Comparison of ENCODE assay signal across 32 mouse cellular contexts in the genomic region with DNA sequence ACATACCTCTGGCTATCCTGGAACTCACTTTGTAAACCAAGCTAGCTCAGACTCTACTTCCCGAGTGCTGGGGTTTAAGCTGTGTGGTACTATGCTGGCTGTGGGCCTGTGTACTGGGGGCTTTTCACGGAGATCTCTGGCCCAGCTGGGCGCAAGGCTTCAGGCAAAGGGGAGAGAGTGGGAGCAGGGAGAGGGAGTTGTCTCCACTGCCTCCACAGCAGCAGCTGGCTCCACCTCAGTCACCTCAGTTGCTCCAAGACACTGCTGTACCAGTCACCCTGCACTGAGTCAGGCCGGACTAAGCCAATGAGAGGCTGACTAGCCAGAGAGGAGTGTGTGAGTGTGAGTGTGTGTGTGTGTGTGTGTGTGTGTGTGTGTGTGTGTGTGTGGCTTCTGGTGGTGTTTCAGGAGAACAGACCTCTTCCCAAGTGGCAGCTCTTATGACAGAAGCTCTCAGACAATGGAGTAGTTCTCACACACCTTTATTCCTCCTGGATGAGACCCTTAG. TPM values are rescaled to one million over a fixed set of nuclear protein-coding genes. Genes with fewer than 3 reads are reported as not detected.
DNase-seq lines count a peak whose midpoint lies in the region; ATAC-seq lines count a peak whose summit lies in the region.
"Had no signal": no experiment of that assay in that cellular context is flagged by ENCODE, and none has a peak within 500 bp of the region (broad histone marks: within the 10 kb centered on the region; RNA-seq: fewer than 3 reads in every experiment).

No protein-coding gene starts in this region.

- H3K4me1 ChIP-seq in heart, embryonic 10.5 days, result 0 out of 2 replicates have a peak, but pooled peaks cover 12% of the 10 kb centered on the region
- peaks cover 4% of the 10 kb centered on the region for H3K4me1 ChIP-seq in heart, embryonic 12.5 days (replicated peaks)
- peaks cover 41% of the 10 kb centered on the region for H3K4me1 ChIP-seq in liver, embryonic 13.5 days (replicated peaks)
- H3K4me1 ChIP-seq in liver, embryonic 11.5 days (replicated peaks; ENCODE audit: control insufficient read depth, insufficient read depth, low read length), result peaks cover 7% of the 10 kb centered on the region; the same call in 1 of the 2 replicates
- H3K4me1 ChIP-seq: midbrain, embryonic 15.5 days had no signal

- 0 out of 2 replicates have a peak overlapping the region, but pooled peaks have one; percentile 10 for H3K27ac ChIP-seq in heart, embryonic 10.5 days
- H3K27ac ChIP-seq in heart, embryonic 12.5 days (ENCODE audit: poor library complexity, severe bottlenecking), result no peak overlapping the region
- no peak overlapping the region for H3K27ac ChIP-seq in liver, embryonic 13.5 days
- H3K27ac ChIP-seq in liver, embryonic 11.5 days (ENCODE audit: low read depth, low read length), result no peak overlapping the region
- H3K27ac ChIP-seq: embryonic facial prominence, embryonic 10.5 days; embryonic facial prominence, embryonic 15.5 days; hindbrain, embryonic 13.5 days; kidney, embryonic 15.5 days; layer of hippocampus, adult 2 months; left cerebral cortex, adult 2 months; macrophage; midbrain, embryonic 10.5 days; midbrain, embryonic 15.5 days had no signal

- DNase-seq in heart, embryonic 10.5 days (ENCODE audit: low spot score), result peak; percentile 57
- no peak for DNase-seq in liver, embryonic 13.5 days
- DNase-seq in liver, embryonic 11.5 days (ENCODE audit: low spot score), result no peak
- peak; percentile 1 for DNase-seq in urinary bladder, postnatal 14 days (ENCODE audit: low spot score)
- DNase-seq in urinary bladder, postnatal 25 days (ENCODE audit: low spot score), result no peak
- DNase-seq in adrenal gland, postnatal 36 days, result no peak
- DNase-seq: adrenal gland, adult 2 months; cerebellum, adult 8-10 months; cerebellum, postnatal 25 days; heart, postnatal 4 days; kidney, adult 18-20 months; kidney, postnatal 36 days; lung, adult 2 months; lung, postnatal 10 days; right cerebral cortex, postnatal 4 days had no signal

- no peak overlapping the region for H3K4me2 ChIP-seq in heart, embryonic 12.5 days
- no peak overlapping the region for H3K4me2 ChIP-seq in liver, embryonic 13.5 days
- no peak overlapping the region for H3K4me2 ChIP-seq in liver, embryonic 11.5 days
- H3K4me2 ChIP-seq: embryonic facial prominence, embryonic 15.5 days; hindbrain, embryonic 13.5 days; kidney, embryonic 15.5 days; midbrain, embryonic 15.5 days had no signal

- H3K36me3 ChIP-seq in heart, embryonic 10.5 days, result peaks cover 13% of the 10 kb centered on the region; the same call in 1 of the 2 replicates
- H3K36me3 ChIP-seq in heart, embryonic 12.5 days, result peaks cover 6% of the 10 kb centered on the region
- H3K36me3 ChIP-seq in liver, embryonic 13.5 days, result peaks cover under 1% of the 10 kb centered on the region; the same call in 1 of the 2 replicates
- no peaks in the 10 kb centered on the region; the same call in 1 of the 2 replicates for H3K36me3 ChIP-seq in liver, embryonic 11.5 days (ENCODE audit: control insufficient read depth, insufficient read depth, low read length)
- H3K36me3 ChIP-seq: embryonic facial prominence, embryonic 15.5 days; hindbrain, embryonic 13.5 days; kidney, embryonic 15.5 days; midbrain, embryonic 15.5 days had no signal

- H3K9me3 ChIP-seq in heart, embryonic 10.5 days, result no peaks in the 10 kb centered on the region
- peaks cover 3% of the 10 kb centered on the region; the same call in 1 of the 2 replicates for H3K9me3 ChIP-seq in heart, embryonic 12.5 days (replicated peaks)
- H3K9me3 ChIP-seq in liver, embryonic 13.5 days (replicated peaks), result no peaks in the 10 kb centered on the region
- no peaks in the 10 kb centered on the region; the same call in 1 of the 2 replicates for H3K9me3 ChIP-seq in liver, embryonic 11.5 days (ENCODE audit: control insufficient read depth, low read length)
- H3K9me3 ChIP-seq: embryonic facial prominence, embryonic 10.5 days; embryonic facial prominence, embryonic 15.5 days; hindbrain, embryonic 13.5 days; kidney, embryonic 15.5 days; midbrain, embryonic 10.5 days; midbrain, embryonic 15.5 days had no signal

- H3K27me3 ChIP-seq in heart, embryonic 10.5 days (ENCODE audit: insufficient read depth, poor library complexity, severe bottlenecking), result no peaks in the 10 kb centered on the region
- no peaks in the 10 kb centered on the region for H3K27me3 ChIP-seq in heart, embryonic 12.5 days (replicated peaks)
- no peaks in the 10 kb centered on the region for H3K27me3 ChIP-seq in liver, embryonic 13.5 days
- no peaks in the 10 kb centered on the region for H3K27me3 ChIP-seq in liver, embryonic 11.5 days (replicated peaks; ENCODE audit: control insufficient read depth, insufficient read depth, low read length)
- H3K27me3 ChIP-seq: CH12.LX; embryonic facial prominence, embryonic 15.5 days; hindbrain, embryonic 13.5 days; kidney, embryonic 15.5 days; midbrain, embryonic 15.5 days had no signal

- H3K4me3 ChIP-seq in heart, embryonic 10.5 days, result no peak overlapping the region
- no peak overlapping the region for H3K4me3 ChIP-seq in heart, embryonic 12.5 days
- no peak overlapping the region for H3K4me3 ChIP-seq in liver, embryonic 13.5 days (replicated peaks)
- no peak overlapping the region for H3K4me3 ChIP-seq in liver, embryonic 11.5 days (ENCODE audit: low read depth, low read length)
- H3K4me3 ChIP-seq: embryonic facial prominence, embryonic 10.5 days; embryonic facial prominence, embryonic 15.5 days; hindbrain, embryonic 13.5 days; kidney, embryonic 15.5 days; layer of hippocampus, adult 2 months; left cerebral cortex, adult 2 months; midbrain, embryonic 10.5 days; midbrain, embryonic 15.5 days had no signal

- 85% methylated on average over 4 of the region's 4 CpGs for WGBS in heart, embryonic 10.5 days
- WGBS in heart, embryonic 12.5 days, result 81% methylated on average over 4 of the region's 4 CpGs
- 79% methylated on average over 4 of the region's 4 CpGs for WGBS in liver, embryonic 13.5 days (ENCODE audit: insufficient replicate concordance)
- WGBS in liver, embryonic 11.5 days, result 79% methylated on average over 4 of the region's 4 CpGs

- ATAC-seq in heart, embryonic 12.5 days (ENCODE audit: insufficient number of reproducible peaks, low FRiP score), result no peak
- ATAC-seq in liver, embryonic 13.5 days (ENCODE audit: low read depth), result no peak
- ATAC-seq in liver, embryonic 11.5 days (replicated peaks; ENCODE audit: low FRiP score), result no peak
- ATAC-seq: activated CD4-positive, CD25-positive, alpha-beta regulatory T cell, adult 4 months; forebrain, embryonic 16.5 days; midbrain, embryonic 15.5 days had no signal

- no peak overlapping the region for H3K9ac ChIP-seq in heart, embryonic 12.5 days
- peak overlapping the region; percentile 44; the same call in 1 of the 2 replicates for H3K9ac ChIP-seq in liver, embryonic 13.5 days
- no peak overlapping the region for H3K9ac ChIP-seq in liver, embryonic 11.5 days (ENCODE audit: low read depth, low read length)
- H3K9ac ChIP-seq: embryonic facial prominence, embryonic 15.5 days; hindbrain, embryonic 13.5 days; kidney, embryonic 15.5 days; midbrain, embryonic 15.5 days had no signal

RNA-seq across cellular contexts. Expression of gene Hmgb2, which starts 4.1 kb away (rescaled TPM):
- polyA plus RNA-seq in heart, embryonic 10.5 days (2016; fragmentation: Nextera tagmentation; extraction: Ambion mirVana), result 284 and 384 TPM in 2 replicates
- 346 and 354 TPM in 2 replicates for polyA plus RNA-seq in heart, embryonic 12.5 days (2016; fragmentation: Nextera tagmentation; extraction: Ambion mirVana)
- 404 and 474 TPM in 2 replicates for polyA plus RNA-seq in liver, embryonic 13.5 days (2015; fragmentation: Nextera tagmentation; extraction: Ambion mirVana)
- polyA plus RNA-seq in liver, embryonic 11.5 days (2014; fragmentation: Nextera tagmentation; extraction: Ambion mirVana), result 539 and 542 TPM in 2 replicates
- total RNA-seq in adrenal gland, postnatal 36 days (2021), result 10 to 100 TPM; 15.0 to 24.7 TPM

RNA-seq across cellular contexts. Expression of gene Sap30, which starts 19.9 kb away (rescaled TPM):
- polyA plus RNA-seq in heart, embryonic 10.5 days (2016; fragmentation: Nextera tagmentation; extraction: Ambion mirVana), result 45.3 and 66.4 TPM in 2 replicates
- 61.0 and 66.5 TPM in 2 replicates for polyA plus RNA-seq in heart, embryonic 12.5 days (2016; fragmentation: Nextera tagmentation; extraction: Ambion mirVana)
- polyA plus RNA-seq in liver, embryonic 13.5 days (2015; fragmentation: Nextera tagmentation; extraction: Ambion mirVana), result 14.5 and 14.7 TPM in 2 replicates
- polyA plus RNA-seq in liver, embryonic 11.5 days (2014; fragmentation: Nextera tagmentation; extraction: Ambion mirVana), result 42.9 and 45.7 TPM in 2 replicates
- total RNA-seq in adrenal gland, postnatal 36 days (2021), result 10 to 100 TPM; 11.2 to 12.4 TPM

RNA-seq across cellular contexts. Expression of gene Scrg1, which starts 51.9 kb away (rescaled TPM):
- polyA plus RNA-seq in heart, embryonic 10.5 days (2016; fragmentation: Nextera tagmentation; extraction: Ambion mirVana), result 0.20 and 0.21 TPM in 2 replicates
- polyA plus RNA-seq in heart, embryonic 12.5 days (2016; fragmentation: Nextera tagmentation; extraction: Ambion mirVana), result 0.58 and 1.6 TPM in 2 replicates
- polyA plus RNA-seq in liver, embryonic 13.5 days (2015; fragmentation: Nextera tagmentation; extraction: Ambion mirVana), result 0.15 TPM in 1 of 2 replicates, not detected in the other
- not detected in 2 replicates for polyA plus RNA-seq in liver, embryonic 11.5 days (2014; fragmentation: Nextera tagmentation; extraction: Ambion mirVana)
- under 1 TPM in 1 of 2 experiments, not detected in 1; 0.46 TPM for total RNA-seq in adrenal gland, postnatal 36 days (2021)
- total RNA-seq: CH12.LX; ES-E14; gastrocnemius, adult 8-10 months; heart, postnatal 4 days had no signal
- polyA plus RNA-seq: activated CD4-positive, CD25-positive, alpha-beta regulatory T cell, adult 4 months; adrenal gland, adult 2 months; C2C12; gonadal fat pad, adult 2 months; macrophage had no signal

Comparison
In these comparisons a context has a peak if more than half of its experiments do, and no peak if none do; other contexts are left out.
1. DNase-seq: peak in heart, embryonic 10.5 days (single experiment) and urinary bladder, postnatal 14 days (single experiment); none in liver, embryonic 13.5 days (single experiment), liver, embryonic 11.5 days (single experiment), urinary bladder, postnatal 25 days (single experiment) and adrenal gland, postnatal 36 days (0 of 2).